Mouse (Mus musculus) heart, postnatal 36 days (tissue): ENCODE measurements around the gene Chmp2a. TPM values are rescaled to one million over a fixed set of nuclear protein-coding genes. Genes with fewer than 3 reads are reported as not detected.

Source experiments
- DNase-seq, 2 experiments: peaks; one replicate each; pipeline ENCODE4 v3.0.0; 2021 to 2022
- intact Hi-C: fragments of 180-260 bp; cut with DNase I; formaldehyde crosslinking; loops from one replicate; pipeline ENCODE4 v1.15.1; 2025
- total RNA-seq, 2 experiments: library from RNA; stranded (reverse); gene quantifications; 2 replicates each; pipeline ENCODE4 v1.2.3; 2021

Chmp2a gene
- total RNA-seq, 2 experiments from 2014 or later, result 124 to 136 TPM

- intact Hi-C loops, result loop anchor here (2.0 kb wide), 1 partner anchor 29 kb away; no protein-coding TSS in a partner anchor
- DNase-seq, result no peak
Observed at GRCm38 (mm10) chr7:13007341-13008092, 27.1 kb downstream of the Chmp2a start.

DNA sequence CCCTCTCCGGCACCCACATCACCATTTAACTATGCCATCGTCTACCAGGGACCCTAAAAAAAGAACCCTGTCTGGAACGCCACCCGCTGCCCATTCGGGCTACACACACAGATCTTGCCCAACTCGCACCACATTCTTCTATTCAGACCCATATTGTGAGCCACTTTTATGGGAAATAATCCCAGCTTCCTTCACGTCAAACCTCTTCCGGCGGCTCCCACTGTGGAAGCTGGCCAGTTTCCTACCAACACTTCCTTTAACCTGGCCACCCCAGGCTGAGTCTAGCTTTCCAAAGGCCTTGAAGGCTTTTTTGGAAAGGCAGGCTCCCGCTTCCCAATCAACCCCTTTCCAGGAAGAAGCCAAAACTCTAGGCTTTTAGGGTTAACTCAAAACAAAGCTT lies 28.1 kb downstream of the Chmp2a start:
- no peak for DNase-seq
- intact Hi-C loops, result no loop called here

- intact Hi-C loops, result no loop called here
- DNase-seq, result no peak
Observed at GRCm38 (mm10) chr7:13006011-13006410, 28.6 kb downstream of the Chmp2a start.

DNA sequence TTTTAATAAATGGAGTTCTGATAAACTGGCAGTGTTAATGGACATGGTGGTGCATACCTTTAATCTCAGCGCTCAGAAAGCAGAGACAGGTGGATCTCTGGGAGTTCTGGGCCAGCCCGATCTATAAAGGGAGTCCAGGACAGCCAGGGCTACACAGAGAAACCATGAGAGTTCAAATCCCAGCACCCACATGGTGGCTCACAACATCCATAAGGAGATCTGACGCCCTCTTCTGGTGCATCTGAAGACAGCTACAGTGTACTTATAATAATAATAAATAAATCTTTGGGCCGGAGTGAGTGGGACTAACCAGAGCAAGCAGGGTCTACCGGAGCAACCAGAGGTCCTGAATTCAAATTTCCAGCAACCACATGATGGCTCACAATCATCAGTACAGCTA lies 31.2 kb downstream of the Chmp2a start:
- intact Hi-C loops, result no loop called here
- DNase-seq, result no peak

GRCm38 (mm10) chr7:13001584-13001983 lies 33.0 kb downstream of the Chmp2a start:
- intact Hi-C loops, result no loop called here

GRCm38 (mm10) chr7:12998851-12999250 lies 35.8 kb downstream of the Chmp2a start, which contains the start of gene Trim28:
TSS of gene Trim28 (plus strand) at chr7:12999114.
- intact Hi-C loops, result no loop called here
- DNase-seq, result no peak

More at GRCm38 (mm10) chr7:13001584-13001983, 33.0 kb downstream of the Chmp2a start:
- DNase-seq, result no peak

DNA sequence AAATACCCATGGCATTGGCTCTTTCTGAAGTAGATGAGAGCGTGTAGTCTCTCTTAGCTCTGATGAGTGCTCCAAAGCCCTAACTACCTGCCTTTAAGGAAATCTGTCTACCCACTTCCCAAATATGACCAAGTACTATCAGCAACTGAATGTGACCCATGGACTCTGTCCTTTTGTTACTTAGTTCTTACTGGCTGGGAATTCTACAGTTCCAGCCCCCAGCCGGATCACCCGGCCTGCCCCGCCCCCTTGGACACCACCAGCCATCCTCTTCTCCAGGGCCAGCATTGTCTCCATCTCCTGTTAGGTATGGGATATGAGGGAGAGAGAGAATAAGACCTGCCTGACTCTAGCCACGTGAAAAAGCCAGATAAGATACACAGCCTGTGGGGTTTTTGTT lies 36.6 kb downstream of the Chmp2a start, which contains the start of gene Slc27a5:
Slc27a5 (minus strand) TSS at position 140 of the 400 bp plus-strand sequence.
- intact Hi-C loops, result no loop called here
- no peak for DNase-seq

- intact Hi-C loops, result no loop called here
Observed at GRCm38 (mm10) chr7:12997230-12997629, 37.4 kb downstream of the Chmp2a start.

DNA sequence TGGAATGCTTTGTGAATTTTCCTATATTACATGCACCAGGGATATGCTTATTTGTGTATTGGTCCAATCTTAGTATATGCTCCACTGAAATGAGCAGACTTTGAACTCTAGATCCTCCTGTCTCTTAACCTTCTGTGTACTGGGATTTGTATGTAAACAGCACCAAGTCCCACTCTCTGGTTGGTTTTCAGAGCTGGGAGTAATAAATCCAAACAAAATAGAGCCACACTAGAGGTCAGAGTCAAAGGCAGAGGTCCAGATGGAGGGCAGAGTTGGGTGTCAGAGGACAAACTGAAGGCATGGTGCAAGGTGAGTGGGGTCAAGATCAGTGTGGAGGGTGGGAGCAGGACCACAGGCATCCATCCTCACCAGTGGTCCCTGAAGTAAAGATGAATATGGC lies 38.7 kb downstream of the Chmp2a start:
- intact Hi-C loops, result no loop called here
- no peak for DNase-seq

More at GRCm38 (mm10) chr7:12997230-12997629, 37.4 kb downstream of the Chmp2a start:
- DNase-seq, result no peak

DNA sequence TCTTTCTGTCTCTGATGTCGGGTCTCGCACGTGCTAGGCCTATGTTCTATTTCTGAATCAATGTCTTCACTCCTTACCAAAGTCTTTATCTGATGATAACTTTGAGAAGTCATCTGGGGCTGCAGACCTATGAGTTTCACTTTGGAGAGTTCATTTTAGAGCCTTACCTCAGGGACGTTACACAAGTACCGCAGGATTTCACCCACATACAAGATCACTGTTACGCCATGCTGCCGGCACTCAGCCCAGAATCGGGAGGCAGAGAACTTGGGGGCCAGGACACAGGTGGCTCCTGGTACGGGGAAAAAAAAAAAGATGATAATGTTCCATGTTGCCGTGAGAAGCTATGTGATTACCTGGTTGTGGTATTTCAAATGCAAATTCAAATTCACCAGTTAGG lies 41.5 kb downstream of the Chmp2a start:
- intact Hi-C loops, result no loop called here
- DNase-seq, result no peak

GRCm38 (mm10) chr7:12992222-12992621 lies 42.4 kb downstream of the Chmp2a start:
- peak in 1 of 2 experiments; percentile 38 for DNase-seq

DNA sequence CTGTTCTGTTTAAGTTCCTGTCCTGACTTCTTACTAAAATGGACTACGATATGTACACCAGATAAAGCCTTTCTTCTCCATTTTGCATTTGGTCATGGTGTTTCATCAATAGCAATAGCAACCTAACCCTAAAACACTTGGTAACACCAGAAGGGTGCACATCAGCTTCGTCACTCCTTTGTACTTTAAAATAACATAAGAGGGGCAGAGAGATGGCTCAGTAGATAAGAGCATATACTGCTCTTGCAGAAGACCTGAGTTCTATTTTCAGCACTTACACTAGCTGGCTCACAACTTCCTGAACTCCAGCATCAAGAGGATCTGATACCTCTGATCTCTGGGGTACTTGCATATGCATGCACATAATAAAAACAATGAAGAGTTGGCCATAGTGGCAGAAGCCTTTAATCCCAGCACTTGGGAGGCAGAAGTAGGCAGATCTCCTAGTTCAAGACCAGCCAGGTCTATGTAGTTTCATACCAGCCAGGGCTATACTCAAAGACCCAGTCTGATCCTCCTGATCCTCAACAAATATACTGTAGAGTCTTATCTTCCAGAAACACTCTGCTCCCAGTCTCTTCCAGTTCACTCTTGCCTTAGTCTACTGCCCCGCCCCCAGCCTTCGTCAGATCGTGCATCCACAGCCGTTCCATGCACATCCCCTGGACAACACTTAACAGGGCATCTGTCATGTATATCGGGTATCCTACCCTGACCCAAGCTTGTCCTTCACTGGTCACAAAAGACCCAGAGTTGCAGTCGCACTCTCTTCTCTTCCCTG lies 47.0 kb downstream of the Chmp2a start:
- no peak for DNase-seq
- intact Hi-C loops, result no loop called here

More at GRCm38 (mm10) chr7:12992222-12992621, 42.4 kb downstream of the Chmp2a start:
- intact Hi-C loops, result no loop called here

DNA sequence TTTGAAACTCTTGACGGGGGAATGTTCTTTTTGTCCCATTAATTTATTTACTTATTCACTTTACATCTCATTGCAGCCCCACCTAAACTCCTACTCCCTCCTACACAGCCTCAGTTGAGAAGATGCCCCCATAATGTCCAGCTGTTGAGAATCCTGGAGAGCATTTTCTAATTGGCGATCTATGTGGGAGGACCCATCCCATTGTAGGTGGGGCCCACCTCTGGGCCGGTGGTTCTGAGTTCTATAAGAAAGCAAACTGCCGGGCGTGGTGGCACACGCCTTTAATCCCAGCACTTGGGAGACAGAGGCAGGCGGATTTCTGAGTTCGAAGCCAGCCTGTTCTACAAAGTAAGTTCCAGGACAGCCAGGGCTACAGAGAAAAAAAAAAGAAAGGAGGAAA lies 47.7 kb downstream of the Chmp2a start:
- intact Hi-C loops, result no loop called here
- no peak for DNase-seq

- no peak for DNase-seq
- intact Hi-C loops, result no loop called here
Observed at GRCm38 (mm10) chr7:12985724-12986123, 48.9 kb downstream of the Chmp2a start.

Other genes with a start within 250 kb of the Chmp2a start
- gene Zscan18, start 231.2 kb downstream of the Chmp2a start, total RNA-seq, result 1 to 10 TPM in 1 of 2 experiments, under 1 TPM in 1; 0.80 to 1.3 TPM
- 1 to 10 TPM; 4.6 to 5.1 TPM for gene Zfp329, start 215.9 kb downstream of the Chmp2a start, total RNA-seq
- 10 to 100 TPM; 15.4 to 21.5 TPM for gene Zfp110, start 200.0 kb downstream of the Chmp2a start, total RNA-seq
- 1 to 10 TPM; 3.0 to 3.6 TPM for gene Zfp128, start 153.6 kb downstream of the Chmp2a start, total RNA-seq
- gene Zscan22, start 137.0 kb downstream of the Chmp2a start, total RNA-seq, result 1 to 10 TPM; 4.4 to 4.9 TPM
- 100 to 1,000 TPM; 550 to 562 TPM for gene Rps5, start 112.5 kb downstream of the Chmp2a start, total RNA-seq
- under 1 TPM; 0.25 to 0.38 TPM for gene Rnf225, start 107.4 kb downstream of the Chmp2a start, total RNA-seq
- 1 to 10 TPM; 2.8 to 3.7 TPM for gene Zfp324, start 69.0 kb downstream of the Chmp2a start, total RNA-seq
- gene Zfp446, start 57.0 kb downstream of the Chmp2a start, total RNA-seq, result 1 to 10 TPM; 2.5 to 2.9 TPM
- not detected for gene Slc27a5, start 36.6 kb downstream of the Chmp2a start, total RNA-seq
- gene Trim28, start 35.7 kb downstream of the Chmp2a start, total RNA-seq, result 10 to 100 TPM; 83.3 to 95.8 TPM
- gene Zbtb45, start 24.8 kb downstream of the Chmp2a start, total RNA-seq, result 1 to 10 TPM; 7.9 to 8.8 TPM
- 100 to 1,000 TPM; 198 to 199 TPM for gene Ube2m, start 3.5 kb upstream of the Chmp2a start, total RNA-seq
- under 1 TPM; 0.47 to 0.60 TPM for gene Mzf1, start 20.0 kb upstream of the Chmp2a start, total RNA-seq
- not detected for gene Vmn1r85, start 60.4 kb upstream of the Chmp2a start, total RNA-seq
- not detected for gene Vmn1r86, start 85.1 kb upstream of the Chmp2a start, total RNA-seq
- gene Vmn1r87, start 105.3 kb upstream of the Chmp2a start, total RNA-seq, result not detected
- gene Vmn1r88, start 124.8 kb upstream of the Chmp2a start, total RNA-seq, result under 1 TPM in 1 of 2 experiments, not detected in 1; 0.06 TPM
- not detected for gene Vmn1r89, start 178.2 kb upstream of the Chmp2a start, total RNA-seq
- gene Lig1, start 242.5 kb upstream of the Chmp2a start, total RNA-seq, result 1 to 10 TPM; 3.5 to 5.0 TPM
- 1 to 10 TPM; 7.8 to 8.1 TPM for gene Zswim9, start 243.9 kb upstream of the Chmp2a start, total RNA-seq